Mouse (Mus musculus): ENCODE measurements around the gene Kcnj10.

- TF ChIP-seq CTCF (IDR thresholded peaks at IDR 0.05; ENCODE audit: control insufficient read depth, insufficient read depth, low read length) (peak; percentile 95), POLR2A (IDR thresholded peaks at IDR 0.05; ENCODE audit: borderline replicate concordance, control insufficient read depth, low read depth, low read length) (no peak)
Observed at GRCm38 (mm10) chr1:172324725-172325124, 16.3 kb upstream of the Kcnj10 start.

Measured in bone marrow, adult 2 months (tissue).